Mouse (Mus musculus) forebrain, postnatal 0 days (tissue): ENCODE data around the gene March9. TPM values are rescaled to one million over a fixed set of nuclear protein-coding genes. Genes with fewer than 3 reads are reported as not detected.
"Not testable (repeated sequence)": the region's sequence is repeated elsewhere in the genome, so short reads cannot be mapped to it uniquely, and the experiment has no call there.

Source experiments
- ATAC-seq: fragments of 200-750 bp; cut with Nextera tagmentation; 2 replicates; pipeline ENCODE4 v1.8.0; 2017; ENCODE audit warnings: mild to moderate bottlenecking, moderate library complexity
- DNase-seq: peaks from one replicate; pipeline ENCODE4 v3.0.0-alpha.2; 2015
- H3K27ac ChIP-seq: fragments of 300-500 bp; sonication (generic); 2 replicates; pipeline ENCODE4 v1.5.1; 2014; ENCODE audit warnings: low read depth, mild to moderate bottlenecking, antibody characterized with exemption, low read length, moderate library complexity, mixed read lengths
- H3K27me3 ChIP-seq: fragments of 300-500 bp; sonication (generic); 2 replicates; pipeline ENCODE4 v1.6.1; 2014; ENCODE audit warnings: mild to moderate bottlenecking, low read length, mixed read lengths; ENCODE audit not compliant: insufficient read depth
- H3K36me3 ChIP-seq: fragments of 300-500 bp; sonication (generic); 2 replicates; pipeline ENCODE4 v1.6.1; 2014; ENCODE audit warnings: mild to moderate bottlenecking, moderate library complexity; ENCODE audit not compliant: insufficient read depth
- H3K4me1 ChIP-seq: fragments of 300-500 bp; sonication (generic); 2 replicates; pipeline ENCODE4 v1.6.1; 2014; ENCODE audit warnings: antibody characterized with exemption; ENCODE audit not compliant: insufficient read depth
- H3K4me2 ChIP-seq: fragments of 300-500 bp; sonication (generic); 2 replicates; pipeline ENCODE4 v1.6.1; 2014; ENCODE audit warnings: low read depth, mild to moderate bottlenecking, moderate library complexity
- H3K4me3 ChIP-seq: fragments of 300-500 bp; sonication (generic); 2 replicates; pipeline ENCODE4 v1.5.1; 2014; ENCODE audit warnings: low read depth, low read length, mixed read lengths
- H3K9ac ChIP-seq: fragments of 300-500 bp; sonication (generic); 2 replicates; pipeline ENCODE4 v1.6.1; 2014; ENCODE audit warnings: mild to moderate bottlenecking
- H3K9me3 ChIP-seq: fragments of 300-500 bp; sonication (generic); 2 replicates; pipeline ENCODE4 v1.6.1; 2016; ENCODE audit warnings: low read length
- CTCF ChIP-seq: sonication (generic); IDR thresholded peaks from 2 replicates; pipeline ENCODE4 v1.5.1; 2016; ENCODE audit warnings: antibody characterized with exemption, control low read depth, low read depth
- WGBS: fragments of 180-500 bp; shearing (Covaris S2); extraction: QIAGEN DNeasy Blood & Tissue Kit; methylation state at CpG from one replicate; pipeline ENCODE4 v1.1.7; 2014; 5-methylcytosine and 5-hydroxymethylcytosine counted together
- polyA plus RNA-seq: library from polyadenylated mRNA; unstranded; fragments of >200 nt; fragmentation: Nextera tagmentation; extraction: Ambion mirVana; gene quantifications from 2 replicates; pipeline ENCODE4 v1.2.1, GENCODE M21; 2015
- total RNA-seq: library from RNA; depleted of rRNA; stranded (reverse); fragments of >200 nt; gene quantifications from 2 replicates; pipeline ENCODE4 v1.2.3, GENCODE M21; 2014

March9 gene
- total and polyA plus RNA-seq, 2 experiments from 2014 or later, result 7.9 to 75.8 TPM

DNA sequence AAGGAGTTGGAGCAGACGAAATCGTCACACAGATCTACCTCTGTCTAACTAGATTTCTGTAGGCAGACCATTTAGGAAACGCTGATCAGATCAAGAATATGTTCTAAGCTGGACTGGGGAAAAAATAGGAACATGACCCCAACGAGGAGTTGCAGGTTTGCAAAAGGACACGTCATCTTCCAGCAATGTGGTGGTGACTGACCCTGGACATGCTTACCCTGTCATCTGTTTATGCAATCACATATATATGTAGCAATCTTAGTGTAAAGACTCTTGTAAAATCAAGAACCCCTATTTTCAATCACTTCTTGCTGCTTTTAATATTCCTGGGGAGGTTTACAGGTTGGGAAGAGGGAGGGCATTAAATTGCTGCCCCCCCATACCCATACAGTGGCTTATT is 2.5 kb upstream of the March9 start:
- Histone ChIP-seq H3K36me3 (peaks cover 34% of the 10 kb centered on the region), H3K4me3 (no peak overlapping the region), H3K27ac (peak overlapping the region; percentile 83), H3K4me2 (peak overlapping the region; percentile 88; the same call in 1 of the 2 replicates), H3K27me3 (no peaks in the 10 kb centered on the region), H3K9me3 (no peaks in the 10 kb centered on the region), H3K9ac (no peak overlapping the region; the same call in 1 of the 2 replicates), H3K4me1 (peaks cover 20% of the 10 kb centered on the region)
- WGBS, result 73% methylated on average over 5 of the region's 5 CpGs
- DNase-seq (no peak), ATAC-seq (no peak)
- TF ChIP-seq CTCF, result no peak

GRCm38 (mm10) chr10:127062101-127062500 is 2.1 kb upstream of the March9 start:
- not testable (repeated sequence) for ATAC-seq, H3K27me3 ChIP-seq, DNase-seq, H3K9me3 ChIP-seq, H3K4me3 ChIP-seq, H3K4me2 ChIP-seq, H3K9ac ChIP-seq
- WGBS, result 91% methylated on average over 4 of the region's 4 CpGs
- Histone ChIP-seq H3K4me1 (peaks cover 20% of the 10 kb centered on the region), H3K27ac (peak overlapping the region; percentile 83; the same call in 1 of the 2 replicates), H3K36me3 (peaks cover 34% of the 10 kb centered on the region)

DNA sequence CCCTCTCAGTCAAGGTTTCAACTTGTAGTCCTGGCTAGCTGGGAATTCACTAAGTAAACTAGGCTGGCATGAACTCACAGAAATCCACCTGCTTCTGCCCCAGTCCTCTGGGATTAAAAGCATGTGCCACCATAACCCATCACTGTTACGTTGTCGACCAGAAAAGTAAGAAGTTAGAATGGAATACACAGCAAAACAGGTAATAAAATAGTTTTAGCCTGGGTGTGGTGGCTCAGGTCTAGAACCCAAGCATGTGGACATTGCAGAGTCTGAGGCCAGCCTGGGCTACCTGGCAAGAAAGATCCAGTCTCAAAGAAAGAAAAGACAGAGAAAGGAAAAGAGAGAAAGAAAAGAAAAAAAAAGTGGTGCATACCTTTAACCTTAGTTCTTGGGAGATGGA is 1.5 kb upstream of the March9 start:
- H3K9ac ChIP-seq, result peak overlapping the region; percentile 96; the same call in 1 of the 2 replicates
- H3K27me3 ChIP-seq, result no peaks in the 10 kb centered on the region
- TF ChIP-seq CTCF, result no peak
- peak overlapping the region; percentile 96 for H3K27ac ChIP-seq
- 56% methylated on average over 2 of the region's 2 CpGs for WGBS
- peak overlapping the region; percentile 88 for H3K4me2 ChIP-seq
- no peak for ATAC-seq
- no peaks in the 10 kb centered on the region for H3K9me3 ChIP-seq
- H3K4me3 ChIP-seq, result peak overlapping the region; percentile 88; the same call in 1 of the 2 replicates
- H3K4me1 ChIP-seq, result peaks cover 20% of the 10 kb centered on the region
- DNase-seq, result no peak
- H3K36me3 ChIP-seq, result peaks cover 33% of the 10 kb centered on the region

GRCm38 (mm10) chr10:127061085-127061484 is 1.1 kb upstream of the March9 start:
- ATAC-seq, result no peak
- H3K27me3 ChIP-seq, result no peaks in the 10 kb centered on the region
- H3K27ac ChIP-seq, result peak overlapping the region; percentile 96
- peaks cover 20% of the 10 kb centered on the region for H3K4me1 ChIP-seq
- H3K4me3 ChIP-seq, result peak overlapping the region; percentile 88
- peaks cover 33% of the 10 kb centered on the region for H3K36me3 ChIP-seq
- peak; percentile 63 for DNase-seq
- H3K9ac ChIP-seq, result peak overlapping the region; percentile 96
- WGBS, result 10% methylated on average over 5 of the region's 5 CpGs
- H3K9me3 ChIP-seq, result no peaks in the 10 kb centered on the region
- TF ChIP-seq CTCF, result no peak
- peak overlapping the region; percentile 88 for H3K4me2 ChIP-seq

DNA sequence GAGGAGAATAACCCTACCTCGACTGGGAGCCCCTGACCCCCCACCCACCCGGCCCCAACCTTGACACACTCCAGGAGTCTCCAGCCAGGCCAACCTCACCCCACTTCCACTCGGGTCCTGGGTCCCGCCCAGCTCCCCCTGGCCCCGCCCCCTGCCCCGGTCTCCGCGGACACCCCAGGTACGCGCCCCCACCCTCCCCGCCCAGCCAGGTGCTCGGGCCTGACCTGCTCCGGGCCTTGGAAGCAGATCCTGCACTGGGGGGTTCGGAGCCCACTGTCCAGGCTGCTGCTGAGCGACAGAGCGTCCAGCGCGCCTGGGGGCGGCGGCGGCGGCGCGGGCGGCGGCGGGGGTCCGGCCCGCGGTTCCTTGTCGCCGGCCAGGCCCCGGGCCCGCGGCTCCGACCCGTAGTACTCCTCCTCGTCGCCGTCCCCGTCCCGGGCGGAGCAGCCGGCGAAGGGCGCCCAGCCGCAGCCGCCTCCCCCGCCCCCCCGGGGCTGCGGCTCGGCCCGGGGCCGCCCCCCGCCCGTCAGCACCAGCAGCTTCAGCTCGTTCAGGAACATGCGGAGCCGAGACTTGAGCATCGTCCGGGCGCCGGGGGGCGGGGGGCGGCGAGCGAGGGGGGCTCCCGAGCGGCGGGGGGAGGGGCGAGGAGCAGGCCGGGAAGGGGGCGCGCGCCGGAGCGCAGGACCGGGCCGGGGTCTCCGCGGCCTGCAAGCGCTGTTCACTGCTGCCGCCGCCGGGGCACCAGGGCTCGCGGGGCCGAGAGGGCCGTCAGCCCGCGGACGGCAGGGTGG is 613 bp downstream of the March9 start:
- H3K36me3 ChIP-seq, result peaks cover 36% of the 10 kb centered on the region
- TF ChIP-seq CTCF, result no peak
- H3K27me3 ChIP-seq, result no peaks in the 10 kb centered on the region
- H3K27ac ChIP-seq, result peak overlapping the region; percentile 96
- peak overlapping the region; percentile 88 for H3K4me3 ChIP-seq
- no peaks in the 10 kb centered on the region for H3K9me3 ChIP-seq
- 7% methylated on average over 35 of the region's 92 CpGs for WGBS
- 0 out of 2 replicates have a peak, but pooled peaks have one; percentile 0 for ATAC-seq
- H3K4me2 ChIP-seq, result peak overlapping the region; percentile 88
- peak overlapping the region; percentile 96 for H3K9ac ChIP-seq
- DNase-seq, result peak; percentile 56
- peaks cover 14% of the 10 kb centered on the region for H3K4me1 ChIP-seq

GRCm38 (mm10) chr10:127058708-127059107 is 1.3 kb downstream of the March9 start:
- peak overlapping the region; percentile 88 for H3K4me2 ChIP-seq
- peak overlapping the region; percentile 96 for H3K9ac ChIP-seq
- WGBS, result 3% methylated on average over 8 of the region's 8 CpGs
- peaks cover 14% of the 10 kb centered on the region for H3K4me1 ChIP-seq
- H3K36me3 ChIP-seq, result peaks cover 42% of the 10 kb centered on the region
- H3K9me3 ChIP-seq, result no peaks in the 10 kb centered on the region
- ATAC-seq, result no peak
- no peak for TF ChIP-seq CTCF
- H3K4me3 ChIP-seq, result peak overlapping the region; percentile 88
- H3K27ac ChIP-seq, result peak overlapping the region; percentile 96; the same call in 1 of the 2 replicates
- DNase-seq, result no peak
- H3K27me3 ChIP-seq, result no peaks in the 10 kb centered on the region

DNA sequence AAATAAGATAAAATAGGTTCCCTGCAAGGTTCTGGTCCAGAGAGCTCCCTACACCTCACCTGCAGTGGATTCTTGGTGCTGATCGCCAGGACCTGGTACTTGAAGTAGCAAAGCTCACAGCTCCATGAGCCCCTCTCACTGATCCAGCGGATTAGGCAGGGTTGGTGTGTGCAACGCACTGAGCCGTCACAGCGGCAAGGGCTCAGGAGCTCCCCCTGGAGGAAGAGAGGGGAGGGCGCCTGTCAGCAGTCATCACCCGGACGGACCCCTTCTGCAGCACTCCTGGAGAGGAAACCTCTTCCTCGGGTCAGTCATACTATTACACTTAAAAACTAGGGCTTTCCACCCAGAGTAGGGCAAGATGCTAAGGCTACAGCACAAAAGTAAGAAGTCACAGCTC is 1.8 kb downstream of the March9 start:
- DNase-seq, result peak; percentile 80
- ATAC-seq, result peak; percentile 26
- H3K9me3 ChIP-seq, result no peaks in the 10 kb centered on the region
- H3K9ac ChIP-seq, result peak overlapping the region; percentile 96; the same call in 1 of the 2 replicates
- H3K4me3 ChIP-seq, result peak overlapping the region; percentile 88
- 3% methylated on average over 9 of the region's 9 CpGs for WGBS
- H3K36me3 ChIP-seq, result peaks cover 43% of the 10 kb centered on the region
- H3K4me1 ChIP-seq, result peaks cover 14% of the 10 kb centered on the region
- peak overlapping the region; percentile 88 for H3K4me2 ChIP-seq
- H3K27me3 ChIP-seq, result no peaks in the 10 kb centered on the region
- TF ChIP-seq CTCF, result peak; percentile 92
- no peak overlapping the region for H3K27ac ChIP-seq
